Mouse (Mus musculus) bone marrow, adult 2 months (tissue): ENCODE data around the gene Gpat3.

Experiments
- CTCF ChIP-seq: fragments of 200-500 bp; IDR thresholded peaks from 2 replicates; pipeline ENCODE4 v1.5.1; 2011; ENCODE audit warnings: low read length, control low read depth; ENCODE audit not compliant: control insufficient read depth, insufficient read depth
- POLR2A ChIP-seq: fragments of 200-500 bp; IDR thresholded peaks from 2 replicates; pipeline ENCODE4 v1.6.1; 2011; ENCODE audit warnings: low read depth, mild to moderate bottlenecking, control low read depth, low read length, borderline replicate concordance; ENCODE audit not compliant: control insufficient read depth

DNA sequence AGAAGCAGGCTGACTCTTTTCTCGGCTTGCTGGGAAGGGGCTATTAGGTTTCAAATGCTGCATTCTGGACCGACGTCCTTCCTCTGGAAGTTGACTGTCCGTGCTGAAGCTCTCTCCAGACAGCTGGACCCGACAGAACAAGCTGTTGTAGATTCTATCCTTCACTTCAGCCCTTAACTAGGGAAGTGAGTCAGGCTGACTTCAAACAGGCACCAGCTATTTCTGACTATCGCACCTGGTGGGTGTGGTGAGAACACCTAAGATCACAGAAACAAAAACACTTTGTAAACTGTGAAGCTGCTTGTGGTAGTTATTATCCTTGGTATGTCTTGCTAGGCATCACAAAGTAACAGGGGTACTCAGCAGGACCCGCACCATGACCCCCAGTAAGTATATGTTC lies 19.0 kb upstream of the Gpat3 start:
- TF ChIP-seq POLR2A (no peak), CTCF (no peak)
